Mouse (Mus musculus): Measurements from ENCODE around the gene Zw10. TPM values are rescaled to one million over a fixed set of nuclear protein-coding genes. Genes with fewer than 3 reads are reported as not detected.
A peak's percentile ranks its signal among the peaks of the same experiment; 100 is the strongest.

Zw10 gene
- 50.7 and 53.4 TPM in 2 replicates for polyA plus RNA-seq (2014; fragmentation: Nextera tagmentation; extraction: Ambion mirVana)

DNA sequence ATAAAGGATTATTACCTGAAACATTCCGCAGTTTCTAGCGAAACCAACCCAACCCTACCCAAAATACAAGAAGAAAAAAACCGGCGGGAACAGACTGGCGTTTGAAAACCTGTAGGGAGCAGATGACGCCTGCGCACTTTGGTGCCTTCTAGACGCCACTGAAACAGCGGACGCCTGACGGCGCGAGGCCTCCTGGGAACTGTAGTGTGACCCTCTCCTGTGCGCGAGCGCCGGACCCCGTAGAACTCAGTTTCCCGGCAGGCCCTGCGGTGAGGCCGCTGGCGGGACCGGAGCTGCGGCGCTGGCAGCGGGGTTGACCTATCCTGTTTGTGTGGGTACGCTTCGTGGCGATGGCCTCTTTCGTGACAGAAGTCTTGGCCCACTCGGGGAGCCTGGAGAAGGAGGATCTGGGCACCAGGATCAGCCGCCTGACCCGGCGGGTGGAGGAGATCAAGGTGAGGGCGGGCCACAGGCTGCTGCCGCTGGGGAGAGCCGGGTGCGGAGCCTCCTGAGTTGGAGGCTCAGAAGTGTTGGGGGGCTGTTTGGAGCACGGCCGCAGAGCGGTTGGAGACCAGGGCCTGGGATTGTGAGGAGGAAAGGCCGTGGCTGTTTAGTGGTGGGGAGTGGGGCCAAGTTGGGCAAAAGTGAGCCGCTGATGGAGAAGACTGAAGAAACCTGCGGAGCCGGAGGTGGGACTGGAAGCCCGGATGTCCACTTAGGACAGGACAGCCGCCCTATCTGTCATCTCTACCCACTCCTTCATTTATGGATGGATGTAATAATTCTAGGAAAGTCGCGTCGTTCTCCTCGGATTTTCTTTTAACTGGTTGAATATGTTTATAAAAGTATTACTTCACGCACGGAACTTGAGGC, at the start of gene Zw10:
Zw10 (plus strand) TSS at position 281 of the 873 bp plus-strand sequence.
- H3K27me3 ChIP-seq (ENCODE audit: insufficient read depth, low read length), result no peaks in the 10 kb centered on the region
- H3K4me1 ChIP-seq (ENCODE audit: insufficient read depth), result peaks cover 6% of the 10 kb centered on the region
- WGBS, result under 1% methylated on average over 53 of the region's 53 CpGs
- peak within 1 kb of the TSS; percentile 85 for H3K9ac ChIP-seq
- peak within 1 kb of the TSS; percentile 91 for H3K4me3 ChIP-seq (ENCODE audit: low read depth, low read length)
- no peaks in the 10 kb centered on the region for H3K9me3 ChIP-seq (ENCODE audit: low read depth, low read length)
- H3K4me2 ChIP-seq, result peak within 1 kb of the TSS; percentile 73
- H3K36me3 ChIP-seq (ENCODE audit: insufficient read depth), result peaks cover 17% of the 10 kb centered on the region
- DNase-seq, result peak; percentile 98
- peak; percentile 99 for ATAC-seq (ENCODE audit: insufficient read depth)
- H3K27ac ChIP-seq (ENCODE audit: low read depth), result peak within 1 kb of the TSS; percentile 36; the same call in 1 of the 2 replicates
- TF ChIP-seq CTCF (IDR thresholded peaks at IDR 0.05; ENCODE audit: low read depth), result no peak

DNA sequence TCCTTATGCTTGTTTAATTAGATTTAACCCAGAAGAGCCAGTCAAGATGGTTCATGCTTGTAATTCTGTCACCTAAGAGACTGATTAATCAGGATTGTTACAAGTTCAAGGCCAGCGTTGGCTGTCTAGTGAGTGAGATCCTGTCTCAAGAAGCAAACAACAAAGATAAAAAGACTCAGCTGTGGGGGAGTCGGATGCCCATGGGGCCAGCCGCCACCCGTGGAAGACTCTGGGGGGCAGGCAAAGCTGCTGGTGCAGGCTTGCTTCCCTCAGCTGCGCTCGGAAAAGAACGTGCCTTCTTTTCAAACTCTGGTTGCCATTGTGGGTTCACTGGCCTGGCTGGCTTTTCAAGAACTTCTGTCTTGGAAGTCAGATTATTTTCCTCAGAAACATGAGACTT, 39.6 kb upstream of the Zw10 start:
- H3K4me2 ChIP-seq, result no peak overlapping the region
- no peaks in the 10 kb centered on the region for H3K9me3 ChIP-seq (ENCODE audit: low read depth, low read length)
- no peak for ATAC-seq (ENCODE audit: insufficient read depth)
- H3K9ac ChIP-seq, result no peak overlapping the region
- WGBS, result 78% methylated on average over 7 of the region's 7 CpGs
- H3K27ac ChIP-seq (ENCODE audit: low read depth), result no peak overlapping the region
- no peak for TF ChIP-seq CTCF (IDR thresholded peaks at IDR 0.05; ENCODE audit: low read depth)
- DNase-seq, result no peak
- no peaks in the 10 kb centered on the region for H3K27me3 ChIP-seq (ENCODE audit: insufficient read depth, low read length)
- H3K36me3 ChIP-seq (ENCODE audit: insufficient read depth), result peaks cover 68% of the 10 kb centered on the region
- H3K4me3 ChIP-seq (ENCODE audit: low read depth, low read length), result no peak overlapping the region
- no peaks in the 10 kb centered on the region for H3K4me1 ChIP-seq (ENCODE audit: insufficient read depth)

DNA sequence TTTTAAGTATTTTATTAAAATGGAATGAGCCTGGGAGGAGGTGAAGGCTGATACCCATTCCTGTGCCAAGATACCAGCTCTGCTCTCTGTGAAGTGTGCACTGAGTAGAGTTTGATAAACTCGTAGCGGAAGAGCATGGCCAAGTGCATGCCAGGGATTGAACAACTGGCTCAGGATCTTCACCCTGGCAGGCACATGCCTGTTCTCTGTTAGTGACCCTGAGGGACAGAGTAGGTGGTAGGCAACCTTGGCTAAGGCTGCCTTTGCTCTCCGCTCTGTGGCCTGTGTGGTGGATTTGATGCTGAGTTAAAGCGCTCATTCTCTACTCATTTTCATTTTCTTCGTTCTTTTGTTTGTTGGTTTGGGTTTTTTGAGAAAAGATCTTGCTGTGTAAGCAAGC, 34.1 kb upstream of the Zw10 start:
- Histone ChIP-seq H3K27ac (ENCODE audit: low read depth) (no peak overlapping the region), H3K4me1 (ENCODE audit: insufficient read depth) (no peaks in the 10 kb centered on the region), H3K4me3 (ENCODE audit: low read depth, low read length) (no peak overlapping the region), H3K9ac (no peak overlapping the region), H3K4me2 (no peak overlapping the region), H3K27me3 (ENCODE audit: insufficient read depth, low read length) (no peaks in the 10 kb centered on the region), H3K36me3 (ENCODE audit: insufficient read depth) (peaks cover 37% of the 10 kb centered on the region), H3K9me3 (ENCODE audit: low read depth, low read length) (no peaks in the 10 kb centered on the region)
- 94% methylated on average over 5 of the region's 5 CpGs for WGBS
- ATAC-seq (ENCODE audit: insufficient read depth), result no peak
- DNase-seq, result no peak
- TF ChIP-seq CTCF (IDR thresholded peaks at IDR 0.05; ENCODE audit: low read depth), result no peak

DNA sequence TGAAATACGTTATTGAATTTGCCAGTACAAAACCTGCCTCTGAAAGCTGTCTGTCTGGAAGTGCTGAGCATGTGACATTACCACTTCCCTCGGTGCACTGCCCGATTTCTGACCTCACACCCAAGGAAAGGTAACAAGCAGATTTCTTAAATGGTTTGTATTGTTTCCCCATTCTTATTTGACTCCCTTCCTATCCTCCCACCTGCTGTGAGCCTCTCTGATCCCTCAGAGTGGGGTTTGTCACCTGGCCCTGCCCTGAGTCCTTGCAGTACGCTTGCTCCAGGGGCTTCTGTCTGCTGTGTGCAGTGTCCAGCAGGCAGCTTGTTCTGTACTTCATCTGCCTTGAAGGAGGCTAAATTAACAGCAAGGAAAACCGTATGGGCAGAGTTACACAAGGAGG, 31.5 kb upstream of the Zw10 start:
- TF ChIP-seq CTCF (IDR thresholded peaks at IDR 0.05; ENCODE audit: low read depth), result no peak
- Histone ChIP-seq H3K4me1 (ENCODE audit: insufficient read depth) (no peaks in the 10 kb centered on the region), H3K36me3 (ENCODE audit: insufficient read depth) (peaks cover 42% of the 10 kb centered on the region), H3K4me2 (no peak overlapping the region), H3K4me3 (ENCODE audit: low read depth, low read length) (no peak overlapping the region), H3K27me3 (ENCODE audit: insufficient read depth, low read length) (no peaks in the 10 kb centered on the region), H3K27ac (ENCODE audit: low read depth) (no peak overlapping the region), H3K9me3 (ENCODE audit: low read depth, low read length) (no peaks in the 10 kb centered on the region), H3K9ac (no peak overlapping the region)
- WGBS, result 84% methylated on average over 5 of the region's 5 CpGs
- DNase-seq, result no peak
- ATAC-seq (ENCODE audit: insufficient read depth), result no peak

DNA sequence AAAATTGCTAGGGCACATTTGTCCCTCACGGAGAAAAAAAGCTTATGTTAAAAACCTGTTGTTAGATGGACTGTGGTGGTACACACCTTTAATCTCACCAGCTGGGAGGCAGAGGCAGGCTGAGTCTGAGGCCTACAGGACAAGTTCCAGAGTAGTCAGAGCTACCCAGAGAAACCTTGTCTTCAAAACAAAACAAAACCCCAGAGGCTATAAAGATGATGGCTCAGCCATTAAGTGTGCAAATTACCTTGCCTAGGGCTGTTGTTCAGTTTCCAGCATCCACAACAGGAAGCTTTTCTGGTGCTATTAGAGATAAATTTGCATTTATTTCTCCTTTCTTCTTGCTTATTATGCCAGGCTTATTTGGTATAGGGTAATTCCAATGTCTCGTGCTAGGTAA, 30.9 kb upstream of the Zw10 start:
- H3K9me3 ChIP-seq (ENCODE audit: low read depth, low read length), result no peaks in the 10 kb centered on the region
- peaks cover 46% of the 10 kb centered on the region for H3K36me3 ChIP-seq (ENCODE audit: insufficient read depth)
- no peak overlapping the region for H3K4me2 ChIP-seq
- H3K27ac ChIP-seq (ENCODE audit: low read depth), result no peak overlapping the region
- no peaks in the 10 kb centered on the region for H3K27me3 ChIP-seq (ENCODE audit: insufficient read depth, low read length)
- no peak for ATAC-seq (ENCODE audit: insufficient read depth)
- WGBS, result 89% methylated on average over 2 of the region's 2 CpGs
- no peak for TF ChIP-seq CTCF (IDR thresholded peaks at IDR 0.05; ENCODE audit: low read depth)
- no peak overlapping the region for H3K4me3 ChIP-seq (ENCODE audit: low read depth, low read length)
- H3K4me1 ChIP-seq (ENCODE audit: insufficient read depth), result no peaks in the 10 kb centered on the region
- no peak for DNase-seq
- H3K9ac ChIP-seq, result no peak overlapping the region

DNA sequence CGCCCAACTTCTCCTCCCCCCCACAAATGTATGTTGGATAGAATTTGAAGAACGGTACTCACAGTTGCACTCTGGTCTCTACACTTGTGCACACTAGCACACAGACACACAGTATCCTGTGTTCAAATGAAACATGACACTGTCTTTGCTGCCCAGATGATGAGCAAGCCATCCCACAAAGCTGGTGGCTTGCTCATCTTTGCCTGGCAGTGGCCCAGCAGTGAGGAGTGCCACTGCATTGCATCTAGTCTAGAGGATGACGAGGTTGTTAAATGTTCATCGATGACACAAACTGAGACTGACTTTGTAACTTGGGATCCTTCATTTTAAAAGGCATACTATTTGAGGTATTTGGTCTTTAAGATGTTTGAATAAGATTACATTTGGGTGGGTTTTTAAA, 20.6 kb upstream of the Zw10 start:
- 88% methylated on average over 4 of the region's 4 CpGs for WGBS
- ATAC-seq (ENCODE audit: insufficient read depth), result no peak
- no peak overlapping the region for H3K9ac ChIP-seq

DNA sequence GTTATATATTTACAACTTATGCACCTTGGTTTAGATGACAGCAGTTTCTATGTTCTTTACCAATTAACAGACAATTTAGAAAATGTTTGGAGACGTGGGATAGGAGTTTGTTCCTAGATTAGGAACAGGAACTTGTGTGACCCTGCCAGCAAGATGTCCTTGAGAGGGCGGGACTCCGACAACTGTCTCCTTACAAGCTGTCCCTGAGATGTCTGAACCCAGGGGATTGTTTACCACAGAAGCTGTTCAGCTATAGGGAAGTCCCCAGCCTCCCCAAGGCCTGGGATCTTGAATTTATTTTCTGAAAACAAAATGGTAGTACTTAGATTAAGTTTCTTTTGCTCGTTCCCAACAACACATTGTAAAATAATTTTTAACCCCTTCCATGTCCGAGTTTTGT, 4.5 kb upstream of the Zw10 start:
- H3K36me3 ChIP-seq (ENCODE audit: insufficient read depth), result no peaks in the 10 kb centered on the region
- ATAC-seq (ENCODE audit: insufficient read depth) (no peak), DNase-seq (no peak)
- H3K9ac ChIP-seq, result no peak overlapping the region
- no peak overlapping the region for H3K27ac ChIP-seq (ENCODE audit: low read depth)
- H3K4me1 ChIP-seq (ENCODE audit: insufficient read depth), result no peaks in the 10 kb centered on the region
- H3K9me3 ChIP-seq (ENCODE audit: low read depth, low read length), result no peaks in the 10 kb centered on the region
- H3K4me2 ChIP-seq, result no peak overlapping the region
- WGBS, result 60% methylated on average over 5 of the region's 5 CpGs
- H3K27me3 ChIP-seq (ENCODE audit: insufficient read depth, low read length), result no peaks in the 10 kb centered on the region
- H3K4me3 ChIP-seq (ENCODE audit: low read depth, low read length), result no peak overlapping the region
- TF ChIP-seq CTCF (IDR thresholded peaks at IDR 0.05; ENCODE audit: low read depth), result no peak

More for the DNA sequence above, 20.6 kb upstream of the Zw10 start:
- Histone ChIP-seq H3K9me3 (ENCODE audit: low read depth, low read length) (no peaks in the 10 kb centered on the region), H3K27me3 (ENCODE audit: insufficient read depth, low read length) (no peaks in the 10 kb centered on the region), H3K4me2 (no peak overlapping the region), H3K27ac (ENCODE audit: low read depth) (no peak overlapping the region), H3K36me3 (ENCODE audit: insufficient read depth) (peaks cover 73% of the 10 kb centered on the region), H3K4me3 (ENCODE audit: low read depth, low read length) (no peak overlapping the region), H3K4me1 (ENCODE audit: insufficient read depth) (no peaks in the 10 kb centered on the region)
- DNase-seq, result no peak
- no peak for TF ChIP-seq CTCF (IDR thresholded peaks at IDR 0.05; ENCODE audit: low read depth)

Data from lung, embryonic 14.5 days (tissue).